In the genomic region with DNA sequence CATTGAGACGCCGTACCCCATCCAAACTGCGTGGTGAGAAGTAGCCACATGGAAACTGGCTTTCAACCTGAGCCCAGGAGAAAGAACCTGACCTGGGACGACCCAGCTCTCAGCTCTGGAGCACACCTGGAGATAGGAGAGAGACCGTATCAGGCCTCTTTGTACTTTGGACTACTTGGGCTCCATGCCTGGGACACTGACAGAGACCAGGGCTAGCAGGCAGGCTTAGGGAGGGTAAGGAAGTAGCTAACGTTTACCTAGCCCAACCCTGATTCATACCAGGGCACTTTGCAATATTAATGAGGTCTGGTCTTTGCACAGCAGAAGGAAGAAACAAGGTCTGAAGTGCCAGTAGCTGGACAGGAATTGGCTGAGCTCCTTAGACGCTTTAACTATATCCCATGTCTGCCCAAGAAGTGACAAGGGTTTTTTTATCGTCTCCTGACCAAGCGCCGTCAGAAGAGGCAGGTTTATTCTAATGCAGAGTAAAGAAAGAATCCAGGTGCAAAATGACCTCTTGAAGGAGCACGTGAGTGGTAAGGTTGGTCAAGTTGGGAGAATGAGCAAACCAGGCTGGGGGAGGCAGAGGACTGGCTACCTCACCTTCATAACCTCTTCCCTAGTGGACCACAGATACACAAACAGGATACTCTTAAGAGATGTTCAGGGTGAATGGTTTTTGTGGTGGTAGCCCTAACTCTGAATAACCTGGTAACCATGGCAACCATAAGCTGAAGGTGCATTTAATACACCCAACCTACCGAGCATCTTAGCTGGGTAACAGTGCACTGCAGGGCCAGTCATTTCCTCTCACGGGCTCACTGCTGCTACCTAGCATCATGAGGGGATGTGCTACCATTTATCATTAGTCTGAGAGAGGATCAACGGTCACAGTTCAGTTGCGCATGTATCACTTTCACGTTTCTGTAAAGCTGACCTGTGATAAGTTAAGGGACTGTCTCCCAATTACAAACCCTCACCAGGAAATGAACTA, we compare ENCODE assay signal across 16 mouse cellular contexts. TPM values are rescaled to one million over a fixed set of nuclear protein-coding genes. Genes with fewer than 3 reads are reported as not detected.
DNase-seq lines count a peak whose midpoint lies in the region; ATAC-seq lines count a peak whose summit lies in the region.
"Had no signal": no experiment of that assay in that cellular context is flagged by ENCODE, and none has a peak within 500 bp of the region (broad histone marks: within the 10 kb centered on the region; RNA-seq: fewer than 3 reads in every experiment).

No protein-coding gene starts in this region.

- H3K4me3 ChIP-seq in midbrain, embryonic 11.5 days (ENCODE audit: low read depth, low read length), result no peak overlapping the region
- H3K4me3 ChIP-seq in midbrain, embryonic 13.5 days (replicated peaks), result no peak overlapping the region
- H3K4me3 ChIP-seq in kidney, embryonic 16.5 days (ENCODE audit: low read length), result no peak overlapping the region
- no peak overlapping the region for H3K4me3 ChIP-seq in embryonic facial prominence, embryonic 10.5 days
- no peak overlapping the region for H3K4me3 ChIP-seq in liver, embryonic 11.5 days (ENCODE audit: low read depth, low read length)
- H3K4me3 ChIP-seq: left cerebral cortex, adult 2 months had no signal

- DNase-seq in midbrain, embryonic 11.5 days (ENCODE audit: low spot score, missing footprints), result peak; percentile 57
- peak; percentile 51 for DNase-seq in lung, postnatal 25 days (ENCODE audit: low spot score)
- peak; percentile 66 for DNase-seq in yolk sac, embryonic 10.5 days (ENCODE audit: low spot score)
- DNase-seq in embryonic facial prominence, embryonic 10.5 days (ENCODE audit: low spot score), result no peak
- no peak for DNase-seq in liver, embryonic 11.5 days (ENCODE audit: low spot score)
- DNase-seq in heart, adult 18-20 months, result no peak
- DNase-seq: cerebellum, adult 11-12 months had no signal

- peaks cover 2% of the 10 kb centered on the region; the same call in 1 of the 2 replicates for H3K4me1 ChIP-seq in midbrain, embryonic 11.5 days (ENCODE audit: control insufficient read depth, insufficient read depth, low read length)
- H3K4me1 ChIP-seq in midbrain, embryonic 13.5 days (replicated peaks), result peaks cover 21% of the 10 kb centered on the region
- H3K4me1 ChIP-seq in kidney, embryonic 16.5 days (ENCODE audit: insufficient read depth, low read length), result peaks cover 35% of the 10 kb centered on the region
- peaks cover 41% of the 10 kb centered on the region for H3K4me1 ChIP-seq in embryonic facial prominence, embryonic 10.5 days
- H3K4me1 ChIP-seq in liver, embryonic 11.5 days (replicated peaks; ENCODE audit: control insufficient read depth, insufficient read depth, low read length), result no peaks in the 10 kb centered on the region

- H3K4me2 ChIP-seq in midbrain, embryonic 11.5 days, result no peak overlapping the region
- H3K4me2 ChIP-seq in midbrain, embryonic 13.5 days (replicated peaks), result no peak overlapping the region
- no peak overlapping the region for H3K4me2 ChIP-seq in kidney, embryonic 16.5 days (replicated peaks; ENCODE audit: low read depth, low read length)
- H3K4me2 ChIP-seq in liver, embryonic 11.5 days, result no peak overlapping the region

- H3K36me3 ChIP-seq in midbrain, embryonic 11.5 days (ENCODE audit: control insufficient read depth, insufficient read depth, low read length), result no peaks in the 10 kb centered on the region
- no peaks in the 10 kb centered on the region for H3K36me3 ChIP-seq in midbrain, embryonic 13.5 days
- no peaks in the 10 kb centered on the region for H3K36me3 ChIP-seq in kidney, embryonic 16.5 days (ENCODE audit: insufficient read depth, low read length)
- no peaks in the 10 kb centered on the region for H3K36me3 ChIP-seq in embryonic facial prominence, embryonic 10.5 days (replicated peaks)
- H3K36me3 ChIP-seq in liver, embryonic 11.5 days (ENCODE audit: control insufficient read depth, insufficient read depth, low read length), result no peaks in the 10 kb centered on the region

- H3K27me3 ChIP-seq in midbrain, embryonic 11.5 days (ENCODE audit: control insufficient read depth, insufficient read depth, low read length), result 0 out of 2 replicates have a peak, but pooled peaks cover 2% of the 10 kb centered on the region
- H3K27me3 ChIP-seq in midbrain, embryonic 13.5 days, result peaks cover 31% of the 10 kb centered on the region
- no peaks in the 10 kb centered on the region for H3K27me3 ChIP-seq in kidney, embryonic 16.5 days (ENCODE audit: insufficient read depth, low read length)
- peaks cover 24% of the 10 kb centered on the region for H3K27me3 ChIP-seq in embryonic facial prominence, embryonic 10.5 days (replicated peaks; ENCODE audit: low read depth, poor library complexity, severe bottlenecking)
- peaks cover 12% of the 10 kb centered on the region for H3K27me3 ChIP-seq in liver, embryonic 11.5 days (replicated peaks; ENCODE audit: control insufficient read depth, insufficient read depth, low read length)

- 76% methylated on average over 16 of the region's 16 CpGs for WGBS in midbrain, embryonic 11.5 days
- WGBS in midbrain, embryonic 13.5 days, result 72% methylated on average over 16 of the region's 16 CpGs
- WGBS in kidney, embryonic 16.5 days, result 49% methylated on average over 16 of the region's 16 CpGs
- 79% methylated on average over 16 of the region's 16 CpGs for WGBS in embryonic facial prominence, embryonic 10.5 days
- 65% methylated on average over 16 of the region's 16 CpGs for WGBS in liver, embryonic 11.5 days

- H3K27ac ChIP-seq in midbrain, embryonic 11.5 days (ENCODE audit: low read depth, low read length), result no peak overlapping the region
- H3K27ac ChIP-seq in midbrain, embryonic 13.5 days, result no peak overlapping the region
- H3K27ac ChIP-seq in kidney, embryonic 16.5 days (ENCODE audit: low read length), result no peak overlapping the region
- no peak overlapping the region for H3K27ac ChIP-seq in embryonic facial prominence, embryonic 10.5 days (replicated peaks)
- H3K27ac ChIP-seq in liver, embryonic 11.5 days (ENCODE audit: low read depth, low read length), result no peak overlapping the region
- H3K27ac ChIP-seq: left cerebral cortex, adult 2 months had no signal

- no peak for ATAC-seq in midbrain, embryonic 11.5 days (ENCODE audit: low FRiP score)
- ATAC-seq in midbrain, embryonic 13.5 days, result no peak
- peak; percentile 44; the same call in 1 of the 2 replicates for ATAC-seq in kidney, embryonic 16.5 days (ENCODE audit: low FRiP score, low TSS enrichment)
- ATAC-seq in liver, embryonic 11.5 days (replicated peaks; ENCODE audit: low FRiP score), result no peak
- ATAC-seq: activated CD4-positive, CD25-positive, alpha-beta regulatory T cell, adult 4 months; forebrain, embryonic 16.5 days had no signal

- no peaks in the 10 kb centered on the region for H3K9me3 ChIP-seq in midbrain, embryonic 11.5 days (ENCODE audit: control insufficient read depth, low read length)
- no peaks in the 10 kb centered on the region for H3K9me3 ChIP-seq in midbrain, embryonic 13.5 days
- H3K9me3 ChIP-seq in kidney, embryonic 16.5 days (ENCODE audit: low read length), result no peaks in the 10 kb centered on the region
- no peaks in the 10 kb centered on the region for H3K9me3 ChIP-seq in embryonic facial prominence, embryonic 10.5 days
- no peaks in the 10 kb centered on the region for H3K9me3 ChIP-seq in liver, embryonic 11.5 days (ENCODE audit: control insufficient read depth, low read length)

- no peak overlapping the region for H3K9ac ChIP-seq in midbrain, embryonic 11.5 days (ENCODE audit: low read length)
- H3K9ac ChIP-seq in midbrain, embryonic 13.5 days (replicated peaks), result no peak overlapping the region
- H3K9ac ChIP-seq in kidney, embryonic 16.5 days (replicated peaks; ENCODE audit: low read length), result no peak overlapping the region
- no peak overlapping the region for H3K9ac ChIP-seq in liver, embryonic 11.5 days (ENCODE audit: low read depth, low read length)

RNA-seq across cellular contexts. Expression of a gene that starts 3.4 kb away (rescaled TPM):
- 0.21 TPM in 1 of 2 replicates, not detected in the other for polyA plus RNA-seq in midbrain, embryonic 11.5 days (2014; fragmentation: Nextera tagmentation; extraction: Ambion mirVana)
- 0.11 TPM in 1 of 2 replicates, not detected in the other for polyA plus RNA-seq in midbrain, embryonic 13.5 days (2015; fragmentation: Nextera tagmentation; extraction: Ambion mirVana)
- 0.25 and 0.30 TPM in 2 replicates for polyA plus RNA-seq in kidney, embryonic 16.5 days (2015; fragmentation: Nextera tagmentation; extraction: Ambion mirVana)
- polyA plus RNA-seq in embryonic facial prominence, embryonic 10.5 days (2016; fragmentation: Nextera tagmentation; extraction: Ambion mirVana), result 0.10 and 0.15 TPM in 2 replicates
- 0.10 and 0.14 TPM in 2 replicates for polyA plus RNA-seq in liver, embryonic 11.5 days (2014; fragmentation: Nextera tagmentation; extraction: Ambion mirVana)
- total RNA-seq in heart, adult 18-20 months (2021), result not detected
- total RNA-seq: left cerebral cortex, adult 2 months; megakaryocyte, adult 5-6 weeks had no signal
- polyA plus RNA-seq: activated CD4-positive, CD25-positive, alpha-beta regulatory T cell, adult 4 months; cortical plate, adult 2 months; forebrain, embryonic 16.5 days; heart, postnatal 0 days had no signal

RNA-seq across cellular contexts. Expression of a gene that starts 10.1 kb away (rescaled TPM):
- polyA plus RNA-seq in midbrain, embryonic 11.5 days (2014; fragmentation: Nextera tagmentation; extraction: Ambion mirVana), result 1.9 and 2.4 TPM in 2 replicates
- polyA plus RNA-seq in midbrain, embryonic 13.5 days (2015; fragmentation: Nextera tagmentation; extraction: Ambion mirVana), result 1.1 and 3.0 TPM in 2 replicates
- polyA plus RNA-seq in kidney, embryonic 16.5 days (2015; fragmentation: Nextera tagmentation; extraction: Ambion mirVana), result 3.7 TPM in 2 replicates
- 1.3 and 1.6 TPM in 2 replicates for polyA plus RNA-seq in embryonic facial prominence, embryonic 10.5 days (2016; fragmentation: Nextera tagmentation; extraction: Ambion mirVana)
- polyA plus RNA-seq in liver, embryonic 11.5 days (2014; fragmentation: Nextera tagmentation; extraction: Ambion mirVana), result 0.18 and 0.53 TPM in 2 replicates
- not detected for total RNA-seq in heart, adult 18-20 months (2021)
- total RNA-seq: gastrocnemius, postnatal 4 days; left cerebral cortex, adult 2 months; megakaryocyte, adult 5-6 weeks had no signal
- polyA plus RNA-seq: activated CD4-positive, CD25-positive, alpha-beta regulatory T cell, adult 4 months; heart, postnatal 0 days had no signal

RNA-seq across cellular contexts. Expression of a gene that starts 46.4 kb away (rescaled TPM):
- 36.9 and 37.1 TPM in 2 replicates for polyA plus RNA-seq in midbrain, embryonic 11.5 days (2014; fragmentation: Nextera tagmentation; extraction: Ambion mirVana)
- 33.3 and 35.9 TPM in 2 replicates for polyA plus RNA-seq in midbrain, embryonic 13.5 days (2015; fragmentation: Nextera tagmentation; extraction: Ambion mirVana)
- polyA plus RNA-seq in kidney, embryonic 16.5 days (2015; fragmentation: Nextera tagmentation; extraction: Ambion mirVana), result 54.9 and 56.9 TPM in 2 replicates
- 29.4 and 34.6 TPM in 2 replicates for polyA plus RNA-seq in embryonic facial prominence, embryonic 10.5 days (2016; fragmentation: Nextera tagmentation; extraction: Ambion mirVana)
- 7.1 and 8.9 TPM in 2 replicates for polyA plus RNA-seq in liver, embryonic 11.5 days (2014; fragmentation: Nextera tagmentation; extraction: Ambion mirVana)
- total RNA-seq in heart, adult 18-20 months (2021), result 1 to 10 TPM; 2.9 to 3.2 TPM

Comparison
In these comparisons a context has a peak if more than half of its experiments do, and no peak if none do; other contexts are left out.
1. DNase-seq: peak in midbrain, embryonic 11.5 days (single experiment), lung, postnatal 25 days (single experiment) and yolk sac, embryonic 10.5 days (single experiment); none in embryonic facial prominence, embryonic 10.5 days (single experiment), liver, embryonic 11.5 days (single experiment) and heart, adult 18-20 months (0 of 2).